ENCODE assay signal across 8 mouse cellular contexts in the genomic region with DNA sequence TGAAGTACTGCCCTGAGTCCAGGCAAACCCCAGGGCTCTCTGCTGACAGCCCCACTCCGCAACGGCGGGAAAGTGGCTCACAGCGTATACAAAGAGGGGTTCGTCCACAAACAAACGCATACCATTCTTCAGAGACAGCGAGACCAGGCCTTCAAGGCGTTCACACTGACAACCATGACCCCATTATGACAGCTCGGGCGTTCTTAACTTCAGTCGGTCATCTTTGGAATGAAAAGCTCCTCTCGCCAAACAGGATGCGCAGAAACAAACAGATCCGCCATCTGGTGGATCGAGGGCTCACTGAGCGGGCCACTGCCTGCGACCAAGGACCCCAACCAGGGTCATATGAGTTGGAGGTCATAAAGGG. TPM values are rescaled to one million over a fixed set of nuclear protein-coding genes. Genes with fewer than 3 reads are reported as not detected.
DNase-seq lines count a peak whose midpoint lies in the region; ATAC-seq and TF ChIP-seq lines count a peak whose summit lies in the region.

No protein-coding gene starts in this region.

- H3K27me3 ChIP-seq in ES-Bruce4 (ENCODE audit: control insufficient read depth, insufficient read depth, low read length, poor library complexity, severe bottlenecking), result no peaks in the 10 kb centered on the region
- no peaks in the 10 kb centered on the region; the same call in 1 of the 2 replicates for H3K27me3 ChIP-seq in intestine, postnatal 0 days (replicated peaks; ENCODE audit: control insufficient read depth, insufficient read depth, low read length)

- no peak for TF ChIP-seq CTCF in ES-Bruce4 (IDR thresholded peaks at IDR 0.05; ENCODE audit: low read depth, low read length)
- TF ChIP-seq CTCF in intestine, postnatal 0 days (IDR thresholded peaks at IDR 0.05; ENCODE audit: low read depth), result peak; percentile 34

- no peaks in the 10 kb centered on the region for H3K9me3 ChIP-seq in ES-Bruce4 (replicated peaks; ENCODE audit: control insufficient read depth, insufficient read depth, low read length, poor library complexity, severe bottlenecking)
- no peaks in the 10 kb centered on the region for H3K9me3 ChIP-seq in intestine, postnatal 0 days (ENCODE audit: control insufficient read depth)

- WGBS in intestine, postnatal 0 days, result 2% methylated on average over 17 of the region's 17 CpGs

- no peak overlapping the region for H3K27ac ChIP-seq in ES-Bruce4 (ENCODE audit: insufficient read depth, low read length)
- H3K27ac ChIP-seq in intestine, postnatal 0 days (ENCODE audit: low read depth, low read length), result no peak overlapping the region

- ATAC-seq in cerebellum, adult (ENCODE audit: insufficient number of reproducible peaks, low FRiP score, low TSS enrichment), result 0 out of 2 replicates have a peak, but pooled peaks have one; percentile 1
- ATAC-seq in erythroblast, adult 5-6 weeks (replicated peaks; ENCODE audit: low FRiP score, poor library complexity, severe bottlenecking), result peak; percentile 30; the same call in 1 of the 2 replicates
- no peak for ATAC-seq in intestine, postnatal 0 days
- ATAC-seq in megakaryocyte progenitor cell, adult 5-6 weeks (replicated peaks; ENCODE audit: poor library complexity), result peak; percentile 13

- peak overlapping the region; percentile 98 for H3K4me2 ChIP-seq in intestine, postnatal 0 days (replicated peaks; ENCODE audit: low read depth)

- no peak for DNase-seq in cerebellum, postnatal 4 days (ENCODE audit: low spot score in 2 of 2)
- no peak for DNase-seq in B cell, adult 2 months
- no peak for DNase-seq in left cerebral cortex, adult 11 months (ENCODE audit: low spot score)

- peak overlapping the region; percentile 84 for H3K9ac ChIP-seq in ES-Bruce4 (ENCODE audit: low read depth, poor library complexity, severe bottlenecking)
- H3K9ac ChIP-seq in intestine, postnatal 0 days (ENCODE audit: low read depth, low read length), result peak overlapping the region; percentile 60

- no peak for TF ChIP-seq EP300 in ES-Bruce4 (IDR thresholded peaks at IDR 0.05; ENCODE audit: insufficient read depth, low read depth, low read length)

- TF ChIP-seq POLR2A in ES-Bruce4 (IDR thresholded peaks at IDR 0.05; ENCODE audit: insufficient read depth, low read length), result no peak

- H3K4me1 ChIP-seq in ES-Bruce4 (ENCODE audit: control insufficient read depth, insufficient read depth, low read length), result no peaks in the 10 kb centered on the region
- H3K4me1 ChIP-seq in intestine, postnatal 0 days (replicated peaks; ENCODE audit: control insufficient read depth, insufficient read depth, low read length), result no peaks in the 10 kb centered on the region

- H3K36me3 ChIP-seq in ES-Bruce4 (ENCODE audit: control insufficient read depth, insufficient read depth, low read length, poor library complexity, severe bottlenecking), result no peaks in the 10 kb centered on the region
- H3K36me3 ChIP-seq in intestine, postnatal 0 days (ENCODE audit: control insufficient read depth, insufficient read depth), result no peaks in the 10 kb centered on the region

- peak overlapping the region; percentile 86 for H3K4me3 ChIP-seq in ES-Bruce4 (ENCODE audit: low read depth, low read length)
- H3K4me3 ChIP-seq in intestine, postnatal 0 days (ENCODE audit: low read depth, low read length), result peak overlapping the region; percentile 81

RNA-seq across cellular contexts. Expression of a gene that starts 1.5 kb away (rescaled TPM):
- 4.8 and 6.6 TPM in 2 replicates for polyA plus RNA-seq in ES-Bruce4 (2011; ENCODE audit: insufficient read depth, insufficient read length, low read depth, missing spikeins)
- 7.9 and 9.0 TPM in 2 replicates for total RNA-seq in erythroblast, adult 5-6 weeks (2015; ENCODE audit: low replicate concordance)
- total RNA-seq in erythroblast, adult 5-6 weeks (2017; ENCODE audit: low replicate concordance), result 9.8 and 11.9 TPM in 2 replicates
- 1.5 and 1.8 TPM in 2 replicates for polyA plus RNA-seq in intestine, postnatal 0 days (2015; fragmentation: Nextera tagmentation; extraction: Ambion mirVana)
- 5.3 and 6.9 TPM in 2 replicates for total RNA-seq in megakaryocyte progenitor cell, adult 5-6 weeks (2015)
- 6.3 and 8.4 TPM in 2 replicates for total RNA-seq in megakaryocyte progenitor cell, adult 5-6 weeks (2017)

RNA-seq across cellular contexts. Expression of a gene that starts 36.0 kb away (rescaled TPM):
- 42.6 and 42.8 TPM in 2 replicates for polyA plus RNA-seq in ES-Bruce4 (2011; ENCODE audit: insufficient read depth, insufficient read length, low read depth, missing spikeins)
- total RNA-seq in erythroblast, adult 5-6 weeks (2015; ENCODE audit: low replicate concordance), result 1.9 and 5.4 TPM in 2 replicates
- total RNA-seq in erythroblast, adult 5-6 weeks (2017; ENCODE audit: low replicate concordance), result 0.70 and 0.94 TPM in 2 replicates
- polyA plus RNA-seq in intestine, postnatal 0 days (2015; fragmentation: Nextera tagmentation; extraction: Ambion mirVana), result 2.7 and 7.6 TPM in 2 replicates
- not detected in 2 replicates for total RNA-seq in megakaryocyte progenitor cell, adult 5-6 weeks (2015)
- total RNA-seq in megakaryocyte progenitor cell, adult 5-6 weeks (2017), result not detected in 2 replicates

RNA-seq across cellular contexts. Expression of a gene that starts 52.8 kb away (rescaled TPM):
- polyA plus RNA-seq in ES-Bruce4 (2011; ENCODE audit: insufficient read depth, insufficient read length, low read depth, missing spikeins), result 26.1 and 32.6 TPM in 2 replicates
- total RNA-seq in erythroblast, adult 5-6 weeks (2015; ENCODE audit: low replicate concordance), result 2.1 and 8.5 TPM in 2 replicates
- total RNA-seq in erythroblast, adult 5-6 weeks (2017; ENCODE audit: low replicate concordance), result 1.7 and 2.6 TPM in 2 replicates
- 104 TPM in 2 replicates for polyA plus RNA-seq in intestine, postnatal 0 days (2015; fragmentation: Nextera tagmentation; extraction: Ambion mirVana)
- total RNA-seq in megakaryocyte progenitor cell, adult 5-6 weeks (2015), result 5.3 and 12.5 TPM in 2 replicates
- total RNA-seq in megakaryocyte progenitor cell, adult 5-6 weeks (2017), result 5.2 and 5.9 TPM in 2 replicates
